Mouse (Mus musculus) limb, embryonic 15.5 days (tissue): ENCODE results near the gene Naa35. TPM values are rescaled to one million over a fixed set of nuclear protein-coding genes. Genes with fewer than 3 reads are reported as not detected.

ENCODE experiments used
- ATAC-seq: fragments of 200-750 bp; cut with Nextera tagmentation; 2 replicates; pipeline ENCODE4 v1.8.0; 2017; ENCODE audit warnings: low read depth, moderate TSS enrichment; ENCODE audit not compliant: insufficient number of reproducible peaks, low FRiP score, low TSS enrichment
- H3K27ac ChIP-seq: fragments of 300-500 bp; sonication (generic); 2 replicates; pipeline ENCODE4 v1.5.1; 2015; ENCODE audit warnings: moderate library complexity, mild to moderate bottlenecking, inconsistent platforms
- H3K27me3 ChIP-seq: fragments of 300-500 bp; sonication (generic); 2 replicates; pipeline ENCODE4 v1.6.1; 2015; ENCODE audit warnings: inconsistent platforms
- H3K36me3 ChIP-seq: fragments of 300-500 bp; sonication (generic); 2 replicates; pipeline ENCODE4 v1.6.1; 2015; ENCODE audit warnings: inconsistent platforms
- H3K4me1 ChIP-seq: fragments of 300-500 bp; sonication (generic); 2 replicates; pipeline ENCODE4 v1.6.1; 2015; ENCODE audit warnings: inconsistent platforms
- H3K4me2 ChIP-seq: fragments of 300-500 bp; sonication (generic); 2 replicates; pipeline ENCODE4 v1.6.1; 2015; ENCODE audit warnings: mild to moderate bottlenecking, inconsistent platforms
- H3K4me3 ChIP-seq: fragments of 300-500 bp; sonication (generic); 2 replicates; pipeline ENCODE4 v1.5.1; 2015; ENCODE audit warnings: mild to moderate bottlenecking, inconsistent platforms
- H3K9ac ChIP-seq: fragments of 300-500 bp; sonication (generic); 2 replicates; pipeline ENCODE4 v1.6.1; 2015; ENCODE audit warnings: inconsistent platforms
- H3K9me3 ChIP-seq: fragments of 300-500 bp; sonication (generic); 2 replicates; pipeline ENCODE4 v1.6.1; 2016; ENCODE audit warnings: inconsistent platforms
- WGBS: fragments of 180-500 bp; shearing (Covaris S2); methylation state at CpG from one replicate; pipeline ENCODE4 v1.1.7; 2015; 5-methylcytosine and 5-hydroxymethylcytosine counted together
- polyA plus RNA-seq: library from polyadenylated mRNA; unstranded; fragments of >200 nt; fragmentation: Nextera tagmentation; extraction: Ambion mirVana; gene quantifications from 2 replicates; pipeline ENCODE4 v1.2.1, GENCODE M21; 2015

Gene Naa35
- polyA plus RNA-seq, 1 experiment from 2014 or later, result 80.9 TPM

DNA sequence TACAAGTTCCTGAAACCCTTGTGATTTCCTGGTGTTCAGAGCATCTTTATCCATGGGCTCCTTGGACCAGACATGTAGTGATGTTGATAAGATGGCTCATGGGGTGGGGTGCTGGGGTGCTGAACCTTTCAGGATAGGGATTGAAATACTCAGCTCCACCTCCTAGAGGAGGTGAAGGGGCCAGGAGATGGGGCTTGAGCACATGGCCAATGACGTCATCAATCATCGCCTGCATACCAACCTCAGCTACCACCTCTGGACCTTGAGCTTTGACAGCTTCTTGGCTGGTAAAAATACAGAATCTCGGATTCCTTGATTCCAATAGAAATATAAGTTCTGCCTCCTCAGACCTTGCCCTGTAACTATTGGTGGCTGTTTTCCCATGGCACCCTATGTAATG, 60.4 kb downstream of the Naa35 start:
- 82% methylated on average over 3 of the region's 3 CpGs for WGBS
- Histone ChIP-seq H3K9me3 (no peaks in the 10 kb centered on the region), H3K27me3 (no peaks in the 10 kb centered on the region), H3K9ac (no peak overlapping the region), H3K27ac (no peak overlapping the region), H3K4me3 (no peak overlapping the region), H3K4me1 (peaks cover 3% of the 10 kb centered on the region; the same call in 1 of the 2 replicates), H3K36me3 (peaks cover 17% of the 10 kb centered on the region), H3K4me2 (no peak overlapping the region)
- ATAC-seq, result no peak

DNA sequence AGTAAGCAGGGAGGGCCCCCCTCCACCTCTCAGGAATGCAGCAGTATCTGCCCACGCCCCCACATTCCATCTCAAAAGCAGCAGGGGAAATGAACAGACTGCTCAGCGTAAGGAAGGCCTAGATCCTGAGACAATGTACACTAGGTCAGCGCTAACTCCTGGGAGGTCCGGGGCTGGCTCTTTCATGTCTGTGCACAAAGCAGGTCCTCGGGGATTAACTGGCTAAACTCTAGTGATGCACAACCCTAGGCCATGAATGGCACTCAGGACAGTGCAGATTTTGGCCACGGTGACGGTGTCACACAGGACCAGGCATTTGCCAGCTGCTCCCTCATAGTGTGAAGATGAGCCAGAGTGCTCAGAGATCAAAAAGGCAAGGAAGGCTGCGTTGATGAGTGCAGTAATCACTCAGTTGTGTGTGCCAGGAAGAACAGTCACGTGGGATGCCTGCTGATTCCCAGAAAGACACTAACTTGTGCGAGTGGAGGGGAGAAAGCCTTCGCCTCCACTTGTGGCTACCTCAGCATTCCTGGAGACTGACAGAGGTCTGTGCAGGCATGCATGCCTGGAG, 61.7 kb downstream of the Naa35 start:
- Histone ChIP-seq H3K4me2 (no peak overlapping the region), H3K27ac (0 out of 2 replicates have a peak overlapping the region, but pooled peaks have one; percentile 17), H3K9ac (no peak overlapping the region), H3K27me3 (no peaks in the 10 kb centered on the region), H3K9me3 (no peaks in the 10 kb centered on the region), H3K36me3 (peaks cover 17% of the 10 kb centered on the region), H3K4me3 (no peak overlapping the region), H3K4me1 (peaks cover 3% of the 10 kb centered on the region; the same call in 1 of the 2 replicates)
- no peak for ATAC-seq
- WGBS, result 55% methylated on average over 11 of the region's 11 CpGs

- 80% methylated on average over 6 of the region's 6 CpGs for WGBS
- no peak overlapping the region for H3K4me2 ChIP-seq
- H3K4me1 ChIP-seq, result peaks cover 3% of the 10 kb centered on the region; the same call in 1 of the 2 replicates
- H3K27ac ChIP-seq, result no peak overlapping the region
- H3K4me3 ChIP-seq, result no peak overlapping the region
- ATAC-seq, result no peak
- no peaks in the 10 kb centered on the region for H3K9me3 ChIP-seq
- H3K36me3 ChIP-seq, result peaks cover 17% of the 10 kb centered on the region
- no peak overlapping the region for H3K9ac ChIP-seq
- H3K27me3 ChIP-seq, result no peaks in the 10 kb centered on the region
Observed at GRCm38 (mm10) chr13:59647484-59647883, 62.4 kb downstream of the Naa35 start.

GRCm38 (mm10) chr13:59648598-59648997, 63.5 kb downstream of the Naa35 start:
- Histone ChIP-seq H3K4me2 (no peak overlapping the region), H3K4me1 (peaks cover 3% of the 10 kb centered on the region; the same call in 1 of the 2 replicates), H3K9ac (no peak overlapping the region), H3K27ac (no peak overlapping the region), H3K9me3 (no peaks in the 10 kb centered on the region), H3K36me3 (peaks cover 14% of the 10 kb centered on the region), H3K27me3 (no peaks in the 10 kb centered on the region), H3K4me3 (no peak overlapping the region)
- no peak for ATAC-seq
- WGBS, result 87% methylated on average over 6 of the region's 6 CpGs

DNA sequence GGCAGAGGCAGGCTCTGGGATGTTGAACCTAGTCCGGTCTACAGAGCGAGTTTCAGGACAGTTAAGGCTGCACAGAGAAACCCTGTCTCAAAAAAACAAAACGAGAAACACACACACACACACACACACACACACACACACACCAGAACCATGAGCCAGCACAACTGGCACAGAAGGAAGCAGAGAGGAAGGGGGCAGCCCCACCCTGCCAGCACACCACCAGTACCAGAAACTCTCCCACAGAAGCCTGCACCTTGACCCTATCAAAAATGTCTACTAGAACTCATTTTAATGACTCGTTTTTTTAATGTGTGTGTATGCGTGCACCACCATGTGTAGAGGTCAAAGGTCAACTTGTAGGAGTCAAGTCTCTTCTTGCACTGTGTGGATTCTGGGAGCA, 64.7 kb downstream of the Naa35 start:
- WGBS, result 68% methylated on average over 5 of the region's 5 CpGs
- peaks cover 3% of the 10 kb centered on the region; the same call in 1 of the 2 replicates for H3K4me1 ChIP-seq
- no peak overlapping the region for H3K9ac ChIP-seq
- no peak overlapping the region for H3K4me2 ChIP-seq
- no peak for ATAC-seq
- H3K36me3 ChIP-seq, result peaks cover 13% of the 10 kb centered on the region
- no peaks in the 10 kb centered on the region for H3K9me3 ChIP-seq
- H3K27ac ChIP-seq, result no peak overlapping the region
- no peaks in the 10 kb centered on the region for H3K27me3 ChIP-seq
- H3K4me3 ChIP-seq, result no peak overlapping the region

- Histone ChIP-seq H3K9me3 (no peaks in the 10 kb centered on the region), H3K9ac (no peak overlapping the region), H3K27ac (no peak overlapping the region), H3K36me3 (peaks cover 9% of the 10 kb centered on the region), H3K27me3 (no peaks in the 10 kb centered on the region), H3K4me1 (0 out of 2 replicates have a peak, but pooled peaks cover 3% of the 10 kb centered on the region), H3K4me2 (no peak overlapping the region), H3K4me3 (no peak overlapping the region)
- ATAC-seq, result no peak
- WGBS, result 53% methylated on average over 5 of the region's 5 CpGs
Observed at GRCm38 (mm10) chr13:59652651-59653050, 67.6 kb downstream of the Naa35 start.

DNA sequence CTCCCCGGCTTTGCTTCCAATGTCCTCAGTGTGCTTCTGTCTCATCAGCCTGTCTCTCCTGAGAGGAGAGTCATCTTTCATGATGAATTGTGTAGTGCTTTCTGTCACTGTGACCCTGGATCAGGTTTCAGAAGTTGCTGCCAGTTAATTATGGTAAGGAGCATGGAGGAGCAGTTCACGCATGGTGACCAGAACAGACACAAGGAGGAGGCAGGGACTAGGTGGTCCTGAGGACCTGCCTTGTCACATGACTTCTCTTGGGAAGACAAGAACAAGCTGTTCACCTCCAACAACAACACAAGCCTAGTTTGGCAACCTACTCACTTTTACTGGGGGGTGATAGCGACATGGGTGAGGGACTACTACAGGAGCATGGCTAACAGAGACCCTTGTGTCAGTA, 68.1 kb downstream of the Naa35 start:
- WGBS, result 71% methylated on average over 3 of the region's 3 CpGs
- no peak overlapping the region for H3K4me2 ChIP-seq
- H3K27ac ChIP-seq, result no peak overlapping the region
- peaks cover 9% of the 10 kb centered on the region for H3K36me3 ChIP-seq
- no peaks in the 10 kb centered on the region for H3K9me3 ChIP-seq
- no peak overlapping the region for H3K4me3 ChIP-seq
- H3K27me3 ChIP-seq, result no peaks in the 10 kb centered on the region
- ATAC-seq, result no peak
- 0 out of 2 replicates have a peak, but pooled peaks cover 3% of the 10 kb centered on the region for H3K4me1 ChIP-seq
- no peak overlapping the region for H3K9ac ChIP-seq

- Histone ChIP-seq H3K9ac (no peak overlapping the region), H3K27me3 (no peaks in the 10 kb centered on the region), H3K4me1 (0 out of 2 replicates have a peak, but pooled peaks cover 3% of the 10 kb centered on the region), H3K27ac (no peak overlapping the region), H3K4me2 (no peak overlapping the region), H3K36me3 (peaks cover 1% of the 10 kb centered on the region), H3K4me3 (no peak overlapping the region), H3K9me3 (no peaks in the 10 kb centered on the region)
- ATAC-seq, result no peak
- 90% methylated on average over 5 of the region's 5 CpGs for WGBS
Observed at GRCm38 (mm10) chr13:59654465-59654864, 69.4 kb downstream of the Naa35 start.

DNA sequence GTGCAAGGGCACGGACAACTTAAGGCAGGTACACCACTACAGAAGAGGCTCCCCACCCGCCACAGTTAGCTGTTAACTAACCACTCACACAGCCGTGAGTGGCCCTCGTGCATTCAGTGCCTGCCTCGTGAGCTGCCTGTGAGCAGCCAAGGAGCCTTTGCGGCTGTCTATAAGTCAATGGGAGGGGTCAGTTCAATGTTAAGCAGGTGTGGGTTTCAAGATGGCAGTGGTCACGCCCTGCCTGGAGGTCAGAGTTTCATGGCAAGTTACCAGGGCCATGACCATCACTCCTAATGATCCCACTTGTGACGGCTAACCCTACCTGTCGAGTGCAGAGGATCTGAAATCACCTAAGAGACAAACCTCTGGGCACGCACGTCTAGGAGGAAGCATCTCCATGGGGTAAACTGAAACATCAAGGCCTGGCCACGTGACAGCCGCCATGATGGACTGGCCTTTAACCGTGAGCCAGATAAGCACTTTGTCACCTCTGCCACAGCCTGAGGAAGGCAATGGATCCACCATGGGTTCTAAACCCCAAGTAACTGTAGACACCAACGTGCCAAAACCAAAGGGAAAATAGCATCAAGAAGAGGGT, 70.8 kb downstream of the Naa35 start:
- 0 out of 2 replicates have a peak, but pooled peaks cover 3% of the 10 kb centered on the region for H3K4me1 ChIP-seq
- no peak for ATAC-seq

GRCm38 (mm10) chr13:59656316-59656832, 71.3 kb downstream of the Naa35 start:
- H3K27ac ChIP-seq, result peak overlapping the region; percentile 43; the same call in 1 of the 2 replicates
- no peak for ATAC-seq
- H3K9me3 ChIP-seq, result no peaks in the 10 kb centered on the region
- H3K36me3 ChIP-seq, result 0 out of 2 replicates have a peak, but pooled peaks cover under 1% of the 10 kb centered on the region
- H3K9ac ChIP-seq, result no peak overlapping the region
- no peak overlapping the region for H3K4me2 ChIP-seq
- no peaks in the 10 kb centered on the region for H3K27me3 ChIP-seq
- H3K4me1 ChIP-seq, result 0 out of 2 replicates have a peak, but pooled peaks cover 3% of the 10 kb centered on the region
- WGBS, result 56% methylated on average over 10 of the region's 10 CpGs
- H3K4me3 ChIP-seq, result no peak overlapping the region

More for the DNA sequence above, 70.8 kb downstream of the Naa35 start:
- Histone ChIP-seq H3K36me3 (no peaks in the 10 kb centered on the region), H3K4me3 (no peak overlapping the region), H3K4me2 (no peak overlapping the region), H3K9me3 (no peaks in the 10 kb centered on the region), H3K9ac (no peak overlapping the region), H3K27me3 (no peaks in the 10 kb centered on the region), H3K27ac (no peak overlapping the region)
- WGBS, result 91% methylated on average over 15 of the region's 15 CpGs

GRCm38 (mm10) chr13:59656975-59657388, 71.9 kb downstream of the Naa35 start:
- H3K27me3 ChIP-seq, result no peaks in the 10 kb centered on the region
- H3K27ac ChIP-seq, result peak overlapping the region; percentile 43
- no peak overlapping the region for H3K9ac ChIP-seq
- H3K4me1 ChIP-seq, result 0 out of 2 replicates have a peak, but pooled peaks cover 3% of the 10 kb centered on the region
- H3K4me2 ChIP-seq, result no peak overlapping the region
- WGBS, result 56% methylated on average over 4 of the region's 4 CpGs
- H3K36me3 ChIP-seq, result 0 out of 2 replicates have a peak, but pooled peaks cover 4% of the 10 kb centered on the region
- ATAC-seq, result no peak
- no peaks in the 10 kb centered on the region for H3K9me3 ChIP-seq
- H3K4me3 ChIP-seq, result no peak overlapping the region

GRCm38 (mm10) chr13:59657781-59658180, 72.7 kb downstream of the Naa35 start:
- WGBS, result 90% methylated on average over 5 of the region's 5 CpGs
- H3K4me3 ChIP-seq, result no peak overlapping the region

More at GRCm38 (mm10) chr13:59657781-59658180, 72.7 kb downstream of the Naa35 start:
- Histone ChIP-seq H3K4me1 (0 out of 2 replicates have a peak, but pooled peaks cover 3% of the 10 kb centered on the region), H3K9me3 (no peaks in the 10 kb centered on the region), H3K27me3 (no peaks in the 10 kb centered on the region), H3K27ac (no peak overlapping the region), H3K9ac (no peak overlapping the region), H3K4me2 (no peak overlapping the region), H3K36me3 (0 out of 2 replicates have a peak, but pooled peaks cover 4% of the 10 kb centered on the region)
- ATAC-seq, result no peak
